Mouse (Mus musculus) lung, postnatal 0 days (tissue): ENCODE measurements around the gene Eif2ak3. TPM values are rescaled to one million over a fixed set of nuclear protein-coding genes. Genes with fewer than 3 reads are reported as not detected.
A peak's percentile ranks its signal among the peaks of the same experiment; 100 is the strongest.

Experiments
- ATAC-seq: fragments of 200-750 bp; cut with Nextera tagmentation; 2 replicates; pipeline ENCODE4 v1.8.0; 2017; ENCODE audit warnings: moderate library complexity
- DNase-seq: peaks from one replicate; pipeline ENCODE4 v3.0.0-alpha.2; 2016; ENCODE audit warnings: low spot score
- H3K27ac ChIP-seq: fragments of 300-500 bp; sonication (generic); 2 replicates; pipeline ENCODE4 v1.5.1; 2014; ENCODE audit warnings: antibody characterized with exemption, mild to moderate bottlenecking, low read length, mixed read lengths
- H3K27me3 ChIP-seq: fragments of 300-500 bp; sonication (generic); replicated peaks from 2 replicates; pipeline ENCODE4 v1.6.1; 2014; ENCODE audit warnings: low read length, mixed read lengths; ENCODE audit not compliant: insufficient read depth
- H3K36me3 ChIP-seq: fragments of 300-500 bp; sonication (generic); 2 replicates; pipeline ENCODE4 v1.6.1; 2014; ENCODE audit warnings: low read length, mixed read lengths; ENCODE audit not compliant: insufficient read depth
- H3K4me1 ChIP-seq: fragments of 300-500 bp; sonication (generic); 2 replicates; pipeline ENCODE4 v1.6.1; 2014; ENCODE audit warnings: antibody characterized with exemption, low read depth, low read length, mixed read lengths; ENCODE audit not compliant: insufficient read depth
- H3K4me2 ChIP-seq: fragments of 300-500 bp; sonication (generic); replicated peaks from 2 replicates; pipeline ENCODE4 v1.6.1; 2014; ENCODE audit warnings: low read depth, mild to moderate bottlenecking, low read length, moderate library complexity, mixed read lengths
- H3K4me3 ChIP-seq: fragments of 300-500 bp; sonication (generic); 2 replicates; pipeline ENCODE4 v1.5.1; 2014; ENCODE audit warnings: low read depth, low read length
- H3K9ac ChIP-seq: fragments of 300-500 bp; sonication (generic); replicated peaks from 2 replicates; pipeline ENCODE4 v1.6.1; 2014; ENCODE audit warnings: low read depth, mild to moderate bottlenecking
- H3K9me3 ChIP-seq: fragments of 300-500 bp; sonication (generic); 2 replicates; pipeline ENCODE4 v1.6.1; 2016; ENCODE audit warnings: low read length, mixed read lengths
- CTCF ChIP-seq: IDR thresholded peaks from 2 replicates; pipeline ENCODE4 v1.5.1; 2016; ENCODE audit warnings: antibody characterized with exemption, mild to moderate bottlenecking
- EP300 ChIP-seq: IDR thresholded peaks from 2 replicates; pipeline ENCODE4 v1.6.1; 2016; ENCODE audit warnings: antibody characterized with exemption, mild to moderate bottlenecking, control low read depth
- WGBS: fragments of 180-500 bp; shearing (Covaris S2); extraction: QIAGEN DNeasy Blood & Tissue Kit; methylation state at CpG from one replicate; pipeline ENCODE4 v1.1.7; 2014; 5-methylcytosine and 5-hydroxymethylcytosine counted together
- polyA plus RNA-seq: library from polyadenylated mRNA; unstranded; fragments of >200 nt; fragmentation: Nextera tagmentation; extraction: Ambion mirVana; gene quantifications from 2 replicates; pipeline ENCODE4 v1.2.1, GENCODE M21; 2015

Gene Eif2ak3
- polyA plus RNA-seq, 1 experiment from 2014 or later: 8.6 TPM

GRCm38 (mm10) chr6:70875017-70875416, 30.7 kb downstream of the Eif2ak3 start:
- TF ChIP-seq CTCF (no peak), EP300 (no peak)
- H3K4me3 ChIP-seq: no peak overlapping the region
- no peak overlapping the region for H3K4me2 ChIP-seq
- H3K27ac ChIP-seq: no peak overlapping the region
- 0 out of 2 replicates have a peak, but pooled peaks cover 6% of the 10 kb centered on the region for H3K36me3 ChIP-seq
- no peaks in the 10 kb centered on the region for H3K27me3 ChIP-seq
- H3K9me3 ChIP-seq: no peaks in the 10 kb centered on the region
- WGBS: 91% methylated on average over 1 of the region's 1 CpGs
- no peaks in the 10 kb centered on the region for H3K4me1 ChIP-seq
- H3K9ac ChIP-seq: no peak overlapping the region
- DNase-seq: no peak
- ATAC-seq: no peak

- Histone ChIP-seq H3K27ac (no peak overlapping the region), H3K4me3 (no peak overlapping the region), H3K9me3 (no peaks in the 10 kb centered on the region), H3K4me2 (no peak overlapping the region), H3K4me1 (no peaks in the 10 kb centered on the region), H3K9ac (no peak overlapping the region), H3K27me3 (no peaks in the 10 kb centered on the region), H3K36me3 (peaks cover 22% of the 10 kb centered on the region)
- TF ChIP-seq CTCF: peak; percentile 95
- no peak for TF ChIP-seq EP300
- WGBS: 9% methylated on average over 5 of the region's 5 CpGs
- DNase-seq (peak; percentile 63), ATAC-seq (0 out of 2 replicates have a peak, but pooled peaks have one; percentile 35)
Measured at GRCm38 (mm10) chr6:70880714-70881304, 36.5 kb downstream of the Eif2ak3 start.

- no peak overlapping the region for H3K4me3 ChIP-seq
- H3K36me3 ChIP-seq: peaks cover 43% of the 10 kb centered on the region
- no peak overlapping the region for H3K27ac ChIP-seq
- no peaks in the 10 kb centered on the region for H3K27me3 ChIP-seq
- WGBS: 82% methylated on average over 11 of the region's 11 CpGs
- no peaks in the 10 kb centered on the region for H3K9me3 ChIP-seq
- no peak overlapping the region for H3K4me2 ChIP-seq
- H3K4me1 ChIP-seq: no peaks in the 10 kb centered on the region
- DNase-seq (no peak), ATAC-seq (no peak)
- no peak overlapping the region for H3K9ac ChIP-seq
- TF ChIP-seq EP300: no peak
Measured at GRCm38 (mm10) chr6:70887993-70888392, 43.7 kb downstream of the Eif2ak3 start.

- H3K4me2 ChIP-seq: no peak overlapping the region
- no peak overlapping the region for H3K27ac ChIP-seq
- H3K36me3 ChIP-seq: peaks cover 11% of the 10 kb centered on the region; the same call in 1 of the 2 replicates
- ATAC-seq (no peak), DNase-seq (no peak)
- no peak overlapping the region for H3K4me3 ChIP-seq
- H3K27me3 ChIP-seq: no peaks in the 10 kb centered on the region
- no peaks in the 10 kb centered on the region for H3K4me1 ChIP-seq
- 74% methylated on average over 6 of the region's 6 CpGs for WGBS
- no peaks in the 10 kb centered on the region for H3K9me3 ChIP-seq
- TF ChIP-seq EP300: no peak
- TF ChIP-seq CTCF: no peak
- no peak overlapping the region for H3K9ac ChIP-seq
Measured at GRCm38 (mm10) chr6:70898166-70898565, 53.9 kb downstream of the Eif2ak3 start.

- Histone ChIP-seq H3K4me3 (no peak overlapping the region), H3K4me1 (no peaks in the 10 kb centered on the region), H3K9ac (no peak overlapping the region), H3K4me2 (no peak overlapping the region), H3K27ac (no peak overlapping the region), H3K27me3 (no peaks in the 10 kb centered on the region), H3K9me3 (no peaks in the 10 kb centered on the region), H3K36me3 (peaks cover 12% of the 10 kb centered on the region; the same call in 1 of the 2 replicates)
- ATAC-seq (no peak), DNase-seq (no peak)
- TF ChIP-seq EP300 (no peak), CTCF (no peak)
- WGBS: 76% methylated on average over 8 of the region's 8 CpGs
Measured at GRCm38 (mm10) chr6:70899594-70900003, 55.3 kb downstream of the Eif2ak3 start.

- TF ChIP-seq CTCF (no peak), EP300 (no peak)
- Histone ChIP-seq H3K4me1 (no peaks in the 10 kb centered on the region), H3K4me3 (no peak overlapping the region), H3K27ac (no peak overlapping the region), H3K9ac (no peak overlapping the region), H3K36me3 (peaks cover 12% of the 10 kb centered on the region; the same call in 1 of the 2 replicates), H3K27me3 (no peaks in the 10 kb centered on the region), H3K4me2 (no peak overlapping the region), H3K9me3 (no peaks in the 10 kb centered on the region)
- WGBS: 82% methylated on average over 5 of the region's 5 CpGs
- DNase-seq (no peak), ATAC-seq (no peak)
Measured at GRCm38 (mm10) chr6:70903689-70904088, 59.4 kb downstream of the Eif2ak3 start.

- DNase-seq: no peak
- H3K4me1 ChIP-seq: no peaks in the 10 kb centered on the region
- no peak overlapping the region for H3K27ac ChIP-seq
- H3K4me3 ChIP-seq: no peak overlapping the region
- H3K4me2 ChIP-seq: no peak overlapping the region
- no peaks in the 10 kb centered on the region for H3K9me3 ChIP-seq
- no peak overlapping the region for H3K9ac ChIP-seq
- TF ChIP-seq CTCF (no peak), EP300 (no peak)
- no peaks in the 10 kb centered on the region for H3K36me3 ChIP-seq
- no peak for ATAC-seq
- H3K27me3 ChIP-seq: 0 out of 2 replicates have a peak, but pooled peaks cover 7% of the 10 kb centered on the region
- 88% methylated on average over 7 of the region's 7 CpGs for WGBS
Measured at GRCm38 (mm10) chr6:70909572-70909971, 65.3 kb downstream of the Eif2ak3 start.
